Mouse (Mus musculus) T-helper 1 cell (primary cell): ENCODE data around the gene Tbc1d9b.
"Not testable (repeated sequence)": the region's sequence is repeated elsewhere in the genome, so short reads cannot be mapped to it uniquely, and the experiment has no call there.

Experiments used
- in situ Hi-C: fragments of 300-600 bp; cut with MboI, MseI; formaldehyde crosslinking; loops from one replicate; pipeline ENCODE4 v1.15.1; 2025; ENCODE audit warnings: high pct_unique_total_duplicates

Tbc1d9b gene

DNA sequence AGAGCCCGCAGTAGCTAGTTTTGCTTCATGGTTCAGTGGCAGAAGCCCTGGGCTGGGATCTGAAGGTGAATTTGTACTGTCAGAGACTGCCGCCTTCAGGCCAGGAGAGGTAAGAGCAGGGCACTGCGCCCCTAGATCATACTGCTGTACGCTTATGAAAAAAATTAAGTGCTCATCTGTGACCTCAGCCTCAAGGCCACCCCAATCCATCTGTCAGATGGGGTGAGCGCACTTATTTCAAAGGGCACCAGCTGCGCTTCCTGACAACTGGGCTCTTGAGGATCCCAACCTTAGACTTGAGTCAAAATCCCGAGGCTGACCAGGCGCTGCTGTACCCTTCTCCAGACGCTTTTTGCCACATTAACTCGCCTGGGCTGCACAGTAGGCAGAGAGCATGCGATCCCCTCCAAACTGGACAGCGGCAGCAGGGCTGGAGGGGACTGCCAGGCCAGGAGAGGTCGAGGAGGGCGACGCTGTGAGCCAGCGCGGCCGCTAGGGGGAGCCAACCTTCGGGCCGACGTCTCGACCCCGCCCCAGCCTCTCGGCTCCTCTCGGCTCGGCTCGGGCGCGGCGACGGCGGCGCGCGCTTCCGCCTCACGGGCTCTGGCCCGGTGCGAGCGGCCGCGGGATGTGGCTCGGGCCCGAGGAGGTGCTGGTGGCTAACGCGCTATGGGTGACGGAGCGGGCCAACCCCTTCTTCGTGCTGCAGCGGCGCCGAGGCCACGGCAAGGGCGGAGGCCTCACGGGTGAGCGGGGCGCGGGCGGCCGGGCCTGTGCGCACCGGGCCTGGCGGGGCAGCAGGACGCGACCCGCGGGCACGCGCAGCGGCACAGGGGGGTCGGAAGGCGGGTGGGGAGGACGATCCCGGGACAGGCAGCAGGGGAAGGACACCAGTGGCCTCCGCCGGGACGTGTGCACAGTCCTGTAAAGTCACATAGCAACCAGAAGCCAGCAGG lies at the start of gene Tbc1d9b:
Tbc1d9b (plus strand) TSS at position 586 of the 956 bp plus-strand sequence.
- in situ Hi-C loops: no loop called here

- in situ Hi-C loops: no loop called here
Measured at GRCm38 (mm10) chr11:50086211-50086610, 45.0 kb upstream of the Tbc1d9b start.

DNA sequence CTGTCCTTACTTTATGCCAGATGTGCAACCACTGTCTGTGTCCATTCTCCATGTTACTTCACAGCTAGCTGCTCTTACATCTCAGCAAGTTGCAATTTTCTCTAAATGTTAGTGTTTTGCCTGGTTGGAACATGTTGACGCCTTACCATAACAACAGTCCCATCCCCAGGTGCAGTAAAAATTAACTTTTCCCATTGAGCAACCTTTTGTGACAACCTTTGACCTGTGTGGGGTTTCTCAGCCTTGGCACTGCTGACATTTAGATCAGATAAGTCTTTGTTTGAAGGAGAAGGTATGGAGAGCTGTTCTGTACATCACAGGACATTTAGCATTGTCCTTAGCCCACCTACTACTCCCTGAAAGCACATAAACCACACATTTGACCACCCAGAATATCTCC lies 41.4 kb upstream of the Tbc1d9b start:
- in situ Hi-C loops: no loop called here

GRCm38 (mm10) chr11:50090982-50091675 lies 40.1 kb upstream of the Tbc1d9b start:
- in situ Hi-C loops: no loop called here

DNA sequence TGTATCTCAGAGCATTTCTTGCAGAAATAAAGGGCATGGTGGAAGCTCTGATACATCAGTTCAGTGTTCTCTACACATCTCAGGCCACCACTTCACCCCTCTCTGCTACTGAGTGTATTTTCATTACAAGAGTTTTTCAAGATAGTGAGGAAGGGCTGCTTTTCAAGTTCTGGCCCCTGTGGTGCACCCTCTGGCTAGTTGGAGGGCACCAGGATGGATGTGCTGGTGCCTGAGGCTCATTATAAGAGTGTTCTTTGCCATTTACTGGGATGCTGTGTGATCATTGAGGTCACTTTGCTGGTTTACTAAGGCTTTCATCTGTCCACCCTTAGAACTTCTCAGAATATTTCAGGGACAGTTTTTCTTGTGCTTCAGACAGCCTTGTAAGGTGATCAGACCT lies 39.5 kb upstream of the Tbc1d9b start:
- in situ Hi-C loops: no loop called here

DNA sequence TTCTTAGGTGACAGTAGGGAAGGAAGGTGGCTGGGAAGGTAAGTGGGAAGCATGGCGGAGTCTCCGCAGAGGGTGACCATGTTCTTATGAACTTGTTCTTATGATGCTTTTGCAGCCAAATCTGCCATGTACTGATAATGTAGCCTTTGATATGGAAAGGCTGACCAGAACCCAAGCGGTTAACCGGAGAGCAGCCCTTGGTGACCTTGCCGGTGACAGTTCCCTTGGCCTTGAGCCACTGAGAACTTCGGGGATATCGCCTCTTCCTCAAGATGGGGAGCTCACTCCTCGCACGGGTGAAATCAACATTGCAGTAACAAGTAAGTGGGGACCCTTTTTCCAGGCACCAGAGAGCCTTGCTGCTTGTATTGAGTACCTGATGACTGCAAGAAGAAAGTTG lies 35.5 kb upstream of the Tbc1d9b start:
- in situ Hi-C loops: loop anchor here (5.0 kb wide), 1 partner anchor 58 kb away; no protein-coding TSS in a partner anchor

GRCm38 (mm10) chr11:50097091-50097490 lies 34.1 kb upstream of the Tbc1d9b start:
- in situ Hi-C loops: loop anchor here (5.0 kb wide), 1 partner anchor 60 kb away; no protein-coding TSS in a partner anchor

- in situ Hi-C loops: loop anchor here (5.0 kb wide), 1 partner anchor 62 kb away; no protein-coding TSS in a partner anchor
Measured at GRCm38 (mm10) chr11:50098961-50099481, 32.2 kb upstream of the Tbc1d9b start.

GRCm38 (mm10) chr11:50099692-50100091 lies 31.5 kb upstream of the Tbc1d9b start:
- in situ Hi-C loops: loop anchor here (5.0 kb wide), 1 partner anchor 62 kb away; no protein-coding TSS in a partner anchor

- in situ Hi-C loops: no loop called here
Measured at GRCm38 (mm10) chr11:50100548-50101307, 30.5 kb upstream of the Tbc1d9b start.

DNA sequence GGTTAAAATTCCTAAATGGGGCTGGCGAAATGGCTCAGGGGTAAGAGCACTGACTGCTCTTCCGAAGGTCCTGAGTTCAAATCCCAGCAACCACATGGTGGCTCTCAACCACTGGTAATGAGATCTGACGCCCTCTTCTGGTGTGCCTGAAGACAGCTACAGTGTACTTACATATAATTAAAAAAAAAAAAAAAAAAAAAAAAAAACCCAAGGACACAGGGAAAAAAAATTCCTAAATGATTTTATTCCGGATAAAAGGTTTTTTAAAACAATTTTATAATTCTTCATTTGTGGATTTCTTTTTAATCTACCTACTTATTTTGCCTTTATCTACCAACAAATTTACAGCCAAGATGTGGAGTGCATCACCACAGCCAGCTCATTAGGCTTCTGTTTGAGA lies 29.2 kb upstream of the Tbc1d9b start:
- in situ Hi-C loops: not testable (repeated sequence)

- in situ Hi-C loops: no loop called here
Measured at GRCm38 (mm10) chr11:50104016-50104415, 27.2 kb upstream of the Tbc1d9b start.

DNA sequence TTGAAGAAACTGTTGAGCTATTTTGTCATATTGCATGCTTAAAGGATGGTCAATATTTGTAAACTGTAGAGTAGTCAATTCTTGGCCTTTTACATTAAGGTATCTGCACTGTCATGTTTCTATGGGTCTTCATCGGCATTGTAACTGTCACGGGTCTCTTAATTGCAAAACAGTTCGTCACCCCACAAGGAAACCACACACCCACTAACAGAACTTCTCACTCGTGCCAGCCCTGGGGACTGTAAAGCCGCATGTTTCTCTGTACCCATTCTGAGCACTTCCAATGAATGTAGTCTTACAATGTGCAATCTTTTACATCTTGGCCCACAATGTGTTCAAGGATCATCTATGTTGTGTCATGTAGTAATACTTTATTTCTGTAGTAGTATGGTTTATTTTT lies 26.0 kb upstream of the Tbc1d9b start:
- in situ Hi-C loops: no loop called here

DNA sequence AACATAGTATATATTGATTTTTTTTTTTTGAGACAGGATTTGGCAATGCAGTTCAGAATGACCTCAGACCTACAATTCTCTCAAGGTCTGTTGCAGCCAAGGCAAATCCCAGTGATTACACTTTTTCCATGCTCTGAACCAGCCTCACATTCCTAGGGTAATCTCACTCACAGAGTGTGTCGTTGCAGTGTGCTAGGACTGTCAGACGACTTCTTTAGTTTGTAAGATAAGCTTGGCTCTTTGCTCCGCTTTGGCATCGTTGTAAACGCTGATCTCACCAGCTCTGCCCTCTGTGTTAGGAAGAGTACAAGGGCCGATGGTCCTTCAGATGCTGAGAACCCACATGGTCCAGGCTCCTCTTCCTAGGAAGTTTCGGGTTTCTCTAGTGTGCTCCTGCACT lies 25.2 kb upstream of the Tbc1d9b start:
- in situ Hi-C loops: no loop called here

GRCm38 (mm10) chr11:50108823-50109244 lies 22.4 kb upstream of the Tbc1d9b start:
- in situ Hi-C loops: no loop called here

- in situ Hi-C loops: no loop called here
Measured at GRCm38 (mm10) chr11:50114329-50114728, 16.9 kb upstream of the Tbc1d9b start.

- in situ Hi-C loops: no loop called here
Measured at GRCm38 (mm10) chr11:50122631-50123081, 8.5 kb upstream of the Tbc1d9b start.

DNA sequence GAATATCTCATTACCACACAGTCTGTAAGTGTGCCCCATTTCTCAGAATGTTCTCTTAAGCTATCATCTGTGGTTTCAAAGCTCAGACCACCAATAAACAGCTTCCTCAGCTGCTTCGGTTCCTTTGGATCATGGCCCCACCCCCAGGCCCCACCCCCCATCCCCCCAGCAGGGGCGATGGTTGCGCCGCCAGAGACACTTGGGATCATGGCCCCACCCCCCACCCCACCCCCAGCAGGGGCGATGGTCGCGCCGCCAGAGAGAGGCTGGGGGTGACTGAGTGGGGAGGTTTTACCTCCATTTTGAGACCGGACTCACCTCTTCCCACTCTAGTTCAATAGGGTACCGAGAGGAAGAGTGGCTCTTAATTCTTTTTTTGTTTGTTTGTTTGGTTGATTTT lies 3.4 kb upstream of the Tbc1d9b start:
- in situ Hi-C loops: no loop called here

DNA sequence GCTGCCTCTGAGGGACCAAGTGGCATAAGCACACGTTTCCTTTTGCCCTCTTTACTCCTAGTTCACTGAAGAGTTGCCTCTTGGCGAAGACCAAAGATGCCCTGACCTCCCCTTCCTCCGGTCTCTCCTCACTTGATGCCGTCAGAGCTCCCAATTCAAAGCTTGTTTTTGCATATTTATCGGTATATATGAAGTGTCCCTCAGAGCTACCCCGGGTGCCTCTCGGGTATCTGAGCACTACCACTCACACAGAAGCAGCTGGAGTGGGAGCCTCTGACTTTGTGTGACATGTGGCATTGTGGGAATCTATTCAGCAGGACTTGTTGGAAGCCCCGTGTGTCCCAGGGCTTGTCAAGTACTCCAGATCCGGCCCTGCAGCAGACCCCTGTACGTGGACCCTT lies 605 bp downstream of the Tbc1d9b start:
- in situ Hi-C loops: no loop called here

GRCm38 (mm10) chr11:50132265-50132664 lies 1.1 kb downstream of the Tbc1d9b start:
- in situ Hi-C loops: no loop called here

- in situ Hi-C loops: no loop called here
Measured at GRCm38 (mm10) chr11:50134136-50134859, 3.1 kb downstream of the Tbc1d9b start.
